Mouse (Mus musculus): ENCODE measurements around the gene Scrn2. TPM values are rescaled to one million over a fixed set of nuclear protein-coding genes. Genes with fewer than 3 reads are reported as not detected.
A peak's percentile ranks its signal among the peaks of the same experiment; 100 is the strongest.

Scrn2 gene
- polyA plus RNA-seq, 1 experiment: 8.9 TPM

DNA sequence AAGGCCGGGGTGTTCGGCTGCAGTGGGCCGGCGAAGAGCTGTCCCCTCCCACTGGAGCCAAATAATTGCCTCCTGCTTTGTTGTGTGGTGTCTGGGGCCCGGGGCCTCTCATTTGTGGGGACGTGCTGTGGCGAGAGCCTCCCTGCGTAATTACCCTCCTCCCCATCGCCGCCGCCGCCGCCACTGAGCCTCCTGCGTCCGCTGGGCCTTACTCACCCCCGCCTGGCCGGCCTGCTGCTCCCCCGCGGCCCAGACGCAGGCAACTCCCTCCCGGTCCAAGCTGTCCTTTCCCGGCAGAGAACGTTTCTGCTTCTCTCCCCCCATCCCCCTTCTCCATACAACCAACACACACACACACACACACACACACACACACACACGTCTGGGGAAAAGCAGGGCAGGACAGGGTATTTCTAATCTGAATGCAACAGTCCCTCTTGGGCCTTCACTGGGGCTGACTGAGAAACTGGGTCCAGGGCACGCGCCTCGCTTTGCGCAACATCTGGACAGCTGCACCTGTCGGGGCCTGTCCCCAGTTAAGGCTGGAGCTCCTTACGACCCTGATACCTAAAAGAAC is 32.3 kb upstream of the Scrn2 start:
- TF ChIP-seq POLR2A (IDR thresholded peaks at IDR 0.05; ENCODE audit: control insufficient read depth, low read depth, low read length) (no peak), CTCF (IDR thresholded peaks at IDR 0.05; ENCODE audit: control insufficient read depth, insufficient read depth, insufficient replicate concordance, low read depth, low read length) (no peak)
- Histone ChIP-seq H3K36me3 (ENCODE audit: control insufficient read depth, insufficient read depth, low read length) (no peaks in the 10 kb centered on the region), H3K4me1 (ENCODE audit: control insufficient read depth, insufficient read depth, low read length) (peaks cover 10% of the 10 kb centered on the region), H3K4me3 (ENCODE audit: control insufficient read depth, low read depth, low read length) (peak overlapping the region; percentile 52), H3K27ac (ENCODE audit: control insufficient read depth, insufficient read depth, low read depth, low read length) (no peak overlapping the region), H3K27me3 (ENCODE audit: control insufficient read depth, insufficient read depth, low read length) (no peaks in the 10 kb centered on the region)

GRCm38 (mm10) chr11:97003170-97003569 is 26.6 kb upstream of the Scrn2 start:
- H3K27ac ChIP-seq (ENCODE audit: control insufficient read depth, insufficient read depth, low read depth, low read length): no peak overlapping the region
- no peaks in the 10 kb centered on the region for H3K4me1 ChIP-seq (ENCODE audit: control insufficient read depth, insufficient read depth, low read length)
- TF ChIP-seq CTCF (IDR thresholded peaks at IDR 0.05; ENCODE audit: control insufficient read depth, insufficient read depth, insufficient replicate concordance, low read depth, low read length): no peak
- TF ChIP-seq POLR2A (IDR thresholded peaks at IDR 0.05; ENCODE audit: control insufficient read depth, low read depth, low read length): no peak
- no peaks in the 10 kb centered on the region for H3K27me3 ChIP-seq (ENCODE audit: control insufficient read depth, insufficient read depth, low read length)
- H3K36me3 ChIP-seq (ENCODE audit: control insufficient read depth, insufficient read depth, low read length): no peaks in the 10 kb centered on the region
- H3K4me3 ChIP-seq (ENCODE audit: control insufficient read depth, low read depth, low read length): no peak overlapping the region

- Histone ChIP-seq H3K27me3 (ENCODE audit: control insufficient read depth, insufficient read depth, low read length) (no peaks in the 10 kb centered on the region), H3K4me3 (ENCODE audit: control insufficient read depth, low read depth, low read length) (no peak overlapping the region), H3K36me3 (ENCODE audit: control insufficient read depth, insufficient read depth, low read length) (no peaks in the 10 kb centered on the region), H3K27ac (ENCODE audit: control insufficient read depth, insufficient read depth, low read depth, low read length) (no peak overlapping the region), H3K4me1 (ENCODE audit: control insufficient read depth, insufficient read depth, low read length) (no peaks in the 10 kb centered on the region)
- TF ChIP-seq CTCF (IDR thresholded peaks at IDR 0.05; ENCODE audit: control insufficient read depth, insufficient read depth, insufficient replicate concordance, low read depth, low read length) (no peak), POLR2A (IDR thresholded peaks at IDR 0.05; ENCODE audit: control insufficient read depth, low read depth, low read length) (no peak)
Measured at GRCm38 (mm10) chr11:97007093-97007794, 22.5 kb upstream of the Scrn2 start.

DNA sequence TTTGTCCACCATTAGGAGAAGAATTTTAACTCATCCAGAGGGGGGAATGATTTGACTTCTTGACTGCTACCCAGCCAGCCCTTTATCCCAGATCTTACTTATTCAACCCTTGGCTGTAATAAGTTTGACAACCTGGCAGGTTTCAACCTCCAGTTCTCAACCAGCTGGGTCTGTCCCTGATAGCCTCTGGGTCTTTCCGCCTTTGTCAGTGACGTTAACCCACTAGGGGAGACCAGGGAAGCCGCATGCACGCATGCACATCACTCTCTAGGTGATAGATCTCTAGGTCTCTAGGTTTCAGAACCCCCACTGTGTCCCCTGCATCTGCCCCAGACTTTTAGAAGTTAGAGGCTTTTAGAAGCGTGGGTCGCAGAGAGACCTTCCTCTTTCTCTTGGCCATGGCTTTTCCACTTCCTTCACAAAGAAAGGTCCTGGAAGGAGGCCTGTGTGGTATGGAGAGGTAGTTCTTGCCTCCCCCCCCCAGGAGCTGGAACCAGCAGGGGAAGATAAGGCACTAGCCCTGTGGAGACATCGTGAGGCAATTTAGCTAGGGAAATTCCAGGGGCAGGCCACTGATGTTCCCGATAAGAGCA is 20.4 kb upstream of the Scrn2 start:
- H3K4me3 ChIP-seq (ENCODE audit: control insufficient read depth, low read depth, low read length): no peak overlapping the region
- H3K4me1 ChIP-seq (ENCODE audit: control insufficient read depth, insufficient read depth, low read length): no peaks in the 10 kb centered on the region
- H3K27ac ChIP-seq (ENCODE audit: control insufficient read depth, insufficient read depth, low read depth, low read length): no peak overlapping the region
- no peaks in the 10 kb centered on the region for H3K36me3 ChIP-seq (ENCODE audit: control insufficient read depth, insufficient read depth, low read length)
- no peaks in the 10 kb centered on the region for H3K27me3 ChIP-seq (ENCODE audit: control insufficient read depth, insufficient read depth, low read length)
- no peak for TF ChIP-seq POLR2A (IDR thresholded peaks at IDR 0.05; ENCODE audit: control insufficient read depth, low read depth, low read length)
- no peak for TF ChIP-seq CTCF (IDR thresholded peaks at IDR 0.05; ENCODE audit: control insufficient read depth, insufficient read depth, insufficient replicate concordance, low read depth, low read length)

- Histone ChIP-seq H3K4me3 (ENCODE audit: control insufficient read depth, low read depth, low read length) (no peak within 1 kb of the TSS), H3K27ac (ENCODE audit: control insufficient read depth, insufficient read depth, low read depth, low read length) (no peak within 1 kb of the TSS), H3K4me1 (ENCODE audit: control insufficient read depth, insufficient read depth, low read length) (no peaks in the 10 kb centered on the region), H3K27me3 (ENCODE audit: control insufficient read depth, insufficient read depth, low read length) (no peaks in the 10 kb centered on the region), H3K36me3 (ENCODE audit: control insufficient read depth, insufficient read depth, low read length) (no peaks in the 10 kb centered on the region)
- TF ChIP-seq POLR2A (IDR thresholded peaks at IDR 0.05; ENCODE audit: control insufficient read depth, low read depth, low read length): no peak
- no peak for TF ChIP-seq CTCF (IDR thresholded peaks at IDR 0.05; ENCODE audit: control insufficient read depth, insufficient read depth, insufficient replicate concordance, low read depth, low read length)
Measured at GRCm38 (mm10) chr11:97013121-97013670, 16.5 kb upstream of the Scrn2 start, which contains the start of gene Sp6. Gene Sp6 (plus strand): TSS chr11:97013394.

DNA sequence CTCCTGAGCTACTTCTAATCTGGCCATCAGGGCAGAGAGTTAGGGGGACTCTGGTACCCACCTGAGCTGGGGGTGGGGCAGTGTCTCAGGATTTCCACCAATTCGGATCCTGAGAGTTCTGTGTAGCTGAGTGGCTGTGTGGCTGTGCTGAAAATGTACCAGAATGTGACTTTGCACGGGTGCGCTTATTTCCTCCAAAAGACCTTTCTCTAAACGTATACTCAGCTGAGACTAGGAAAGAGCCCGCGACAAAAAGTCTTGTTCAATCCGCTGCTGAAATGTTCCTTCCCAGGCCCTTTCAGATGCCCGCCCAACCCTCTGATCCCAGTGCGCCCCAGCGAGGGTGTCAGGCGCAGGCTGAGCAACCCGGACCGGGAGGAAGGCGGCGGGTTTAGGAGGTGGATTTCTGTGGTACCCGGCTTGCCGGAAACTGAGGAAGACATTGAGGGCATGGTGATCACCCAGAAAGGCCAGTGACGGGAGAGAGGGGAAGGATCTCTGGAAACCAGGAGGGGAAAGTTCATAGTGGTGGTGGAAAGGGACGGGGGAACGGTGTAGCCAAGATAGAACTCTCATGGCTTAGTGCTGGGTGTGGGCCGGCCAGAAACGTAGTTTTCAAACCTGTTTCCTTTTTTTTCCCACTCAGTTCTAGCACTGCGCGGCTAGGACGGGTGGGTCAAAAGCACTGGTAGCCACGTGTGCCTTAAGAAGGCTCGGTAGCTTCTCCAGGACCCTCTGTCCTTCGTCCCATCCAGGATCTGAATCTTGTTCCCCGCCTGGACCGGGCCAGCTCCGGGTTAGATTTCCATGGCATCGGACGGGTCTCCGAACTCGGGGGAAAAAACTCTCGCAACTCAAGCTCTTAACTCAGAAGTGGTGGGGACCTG is 11.8 kb upstream of the Scrn2 start:
- Histone ChIP-seq H3K27me3 (ENCODE audit: control insufficient read depth, insufficient read depth, low read length) (peaks cover 3% of the 10 kb centered on the region), H3K4me3 (ENCODE audit: control insufficient read depth, low read depth, low read length) (peak overlapping the region; percentile 17), H3K27ac (ENCODE audit: control insufficient read depth, insufficient read depth, low read depth, low read length) (no peak overlapping the region), H3K4me1 (ENCODE audit: control insufficient read depth, insufficient read depth, low read length) (peaks cover 8% of the 10 kb centered on the region), H3K36me3 (ENCODE audit: control insufficient read depth, insufficient read depth, low read length) (no peaks in the 10 kb centered on the region)
- TF ChIP-seq POLR2A (IDR thresholded peaks at IDR 0.05; ENCODE audit: control insufficient read depth, low read depth, low read length) (no peak), CTCF (IDR thresholded peaks at IDR 0.05; ENCODE audit: control insufficient read depth, insufficient read depth, insufficient replicate concordance, low read depth, low read length) (no peak)
